Mouse (Mus musculus): ENCODE results near the gene Slc16a3. TPM values are rescaled to one million over a fixed set of nuclear protein-coding genes. Genes with fewer than 3 reads are reported as not detected.

The Slc16a3 gene
- total and polyA plus RNA-seq, 3 experiments, result 4.3 to 15.5 (median 13.1) TPM

- peaks cover 64% of the 10 kb centered on the region for H3K4me1 ChIP-seq (ENCODE audit: insufficient read depth, low read depth, low read length)
Observed at GRCm38 (mm10) chr11:120950281-120951202, 2.3 kb downstream of the Slc16a3 start.

DNA sequence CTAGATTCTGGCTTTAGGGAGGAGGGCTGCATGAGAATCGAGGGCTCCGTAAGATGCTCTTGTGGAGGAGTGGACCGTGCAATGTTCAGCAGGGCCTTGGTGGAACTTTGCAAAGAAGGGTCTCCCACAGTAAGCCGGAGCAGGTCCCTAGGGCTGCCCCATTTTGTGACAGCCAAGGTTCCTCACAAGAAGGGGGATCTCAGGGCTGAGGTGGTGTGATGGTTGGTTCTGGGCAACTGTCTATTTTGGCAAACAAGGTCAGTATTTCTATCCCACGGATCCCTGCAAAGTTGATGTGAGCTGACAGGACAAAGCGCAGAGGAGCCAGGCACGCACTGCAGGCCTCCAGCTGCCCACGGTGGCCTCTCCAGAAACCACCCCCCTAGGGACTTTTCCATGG lies 3.0 kb downstream of the Slc16a3 start:
- H3K27me3 ChIP-seq (ENCODE audit: insufficient read depth, low read length), result peaks cover 33% of the 10 kb centered on the region
- H3K9me3 ChIP-seq (replicated peaks), result 0 out of 2 replicates have a peak, but pooled peaks cover 1% of the 10 kb centered on the region
- TF ChIP-seq GATA2 (IDR thresholded peaks at IDR 0.05; ENCODE audit: borderline replicate concordance, low read depth, low read length) (no peak), GATA1 (IDR thresholded peaks at IDR 0.05; ENCODE audit: borderline replicate concordance, low read length) (no peak), POLR2AphosphoS5 (IDR thresholded peaks at IDR 0.05; ENCODE audit: insufficient replicate concordance, low read depth, low read length) (no peak), CTCF (IDR thresholded peaks at IDR 0.05; ENCODE audit: low read depth, low read length) (no peak), TAL1 (conservative IDR thresholded peaks at IDR 0.05; ENCODE audit: low read depth, low read length) (no peak)
- peaks cover 44% of the 10 kb centered on the region for H3K36me3 ChIP-seq (replicated peaks)
- no peak for DNase-seq (ENCODE audit: low spot score)
- peaks cover 68% of the 10 kb centered on the region for H3K4me1 ChIP-seq (ENCODE audit: insufficient read depth, low read depth, low read length)
- no peak for ATAC-seq (ENCODE audit: extremely low read depth, insufficient number of reproducible peaks, low FRiP score, poor library complexity, severe bottlenecking)
- H3K4me3 ChIP-seq (ENCODE audit: low read depth, low read length), result peak overlapping the region; percentile 70

More at GRCm38 (mm10) chr11:120950281-120951202, 2.3 kb downstream of the Slc16a3 start:
- Histone ChIP-seq H3K4me3 (ENCODE audit: low read depth, low read length) (peak overlapping the region; percentile 70), H3K27me3 (ENCODE audit: insufficient read depth, low read length) (peaks cover 37% of the 10 kb centered on the region), H3K36me3 (replicated peaks) (peaks cover 37% of the 10 kb centered on the region), H3K9me3 (replicated peaks) (0 out of 2 replicates have a peak, but pooled peaks cover 1% of the 10 kb centered on the region)
- ATAC-seq (ENCODE audit: extremely low read depth, insufficient number of reproducible peaks, low FRiP score, poor library complexity, severe bottlenecking) (peak; percentile 73), DNase-seq (ENCODE audit: low spot score) (peak; percentile 75)
- 0 out of 2 replicates have a peak, but pooled peaks have one; percentile 17 for TF ChIP-seq POLR2AphosphoS5 (IDR thresholded peaks at IDR 0.05; ENCODE audit: insufficient replicate concordance, low read depth, low read length)
- no peak for TF ChIP-seq CTCF (IDR thresholded peaks at IDR 0.05; ENCODE audit: low read depth, low read length)

GRCm38 (mm10) chr11:120951731-120952730 lies 3.8 kb downstream of the Slc16a3 start:
- no peak for TF ChIP-seq GATA2 (IDR thresholded peaks at IDR 0.05; ENCODE audit: borderline replicate concordance, low read depth, low read length)
- peaks cover 75% of the 10 kb centered on the region for H3K4me1 ChIP-seq (ENCODE audit: insufficient read depth, low read depth, low read length)
- DNase-seq (ENCODE audit: low spot score) (no peak), ATAC-seq (ENCODE audit: extremely low read depth, insufficient number of reproducible peaks, low FRiP score, poor library complexity, severe bottlenecking) (no peak)
- H3K36me3 ChIP-seq (replicated peaks), result peaks cover 52% of the 10 kb centered on the region
- H3K4me3 ChIP-seq (ENCODE audit: low read depth, low read length), result peak overlapping the region; percentile 70
- peaks cover 26% of the 10 kb centered on the region; the same call in 1 of the 2 replicates for H3K27me3 ChIP-seq (ENCODE audit: insufficient read depth, low read length)
- 0 out of 2 replicates have a peak, but pooled peaks cover 1% of the 10 kb centered on the region for H3K9me3 ChIP-seq (replicated peaks)

- ATAC-seq (ENCODE audit: extremely low read depth, insufficient number of reproducible peaks, low FRiP score, poor library complexity, severe bottlenecking) (no peak), DNase-seq (ENCODE audit: low spot score) (no peak)
- H3K4me3 ChIP-seq (ENCODE audit: low read depth, low read length), result no peak overlapping the region
- peaks cover 80% of the 10 kb centered on the region for H3K36me3 ChIP-seq (replicated peaks)
- no peak for TF ChIP-seq POLR2AphosphoS5 (IDR thresholded peaks at IDR 0.05; ENCODE audit: insufficient replicate concordance, low read depth, low read length)
- no peak for TF ChIP-seq TAL1 (conservative IDR thresholded peaks at IDR 0.05; ENCODE audit: low read depth, low read length)
- TF ChIP-seq GATA1 (IDR thresholded peaks at IDR 0.05; ENCODE audit: borderline replicate concordance, low read length), result no peak
- peaks cover 81% of the 10 kb centered on the region for H3K4me1 ChIP-seq (ENCODE audit: insufficient read depth, low read depth, low read length)
- 0 out of 2 replicates have a peak, but pooled peaks cover 1% of the 10 kb centered on the region for H3K9me3 ChIP-seq (replicated peaks)
- H3K27me3 ChIP-seq (ENCODE audit: insufficient read depth, low read length), result peaks cover 4% of the 10 kb centered on the region; the same call in 1 of the 2 replicates
Observed at GRCm38 (mm10) chr11:120954936-120955335, 6.7 kb downstream of the Slc16a3 start.

GRCm38 (mm10) chr11:120955701-120956100 lies 7.4 kb downstream of the Slc16a3 start:
- ATAC-seq (ENCODE audit: extremely low read depth, insufficient number of reproducible peaks, low FRiP score, poor library complexity, severe bottlenecking), result no peak
- Histone ChIP-seq H3K4me1 (ENCODE audit: insufficient read depth, low read depth, low read length) (peaks cover 79% of the 10 kb centered on the region), H3K27me3 (ENCODE audit: insufficient read depth, low read length) (peaks cover 2% of the 10 kb centered on the region; the same call in 1 of the 2 replicates), H3K4me3 (ENCODE audit: low read depth, low read length) (no peak overlapping the region), H3K36me3 (replicated peaks) (peaks cover 85% of the 10 kb centered on the region), H3K9me3 (replicated peaks) (no peaks in the 10 kb centered on the region)
- no peak for DNase-seq (ENCODE audit: low spot score)
- TF ChIP-seq CTCF (IDR thresholded peaks at IDR 0.05; ENCODE audit: low read depth, low read length), result no peak
- no peak for TF ChIP-seq POLR2AphosphoS5 (IDR thresholded peaks at IDR 0.05; ENCODE audit: insufficient replicate concordance, low read depth, low read length)
- TF ChIP-seq TAL1 (conservative IDR thresholded peaks at IDR 0.05; ENCODE audit: low read depth, low read length), result no peak
- no peak for TF ChIP-seq GATA2 (IDR thresholded peaks at IDR 0.05; ENCODE audit: borderline replicate concordance, low read depth, low read length)
- TF ChIP-seq GATA1 (IDR thresholded peaks at IDR 0.05; ENCODE audit: borderline replicate concordance, low read length), result no peak

DNA sequence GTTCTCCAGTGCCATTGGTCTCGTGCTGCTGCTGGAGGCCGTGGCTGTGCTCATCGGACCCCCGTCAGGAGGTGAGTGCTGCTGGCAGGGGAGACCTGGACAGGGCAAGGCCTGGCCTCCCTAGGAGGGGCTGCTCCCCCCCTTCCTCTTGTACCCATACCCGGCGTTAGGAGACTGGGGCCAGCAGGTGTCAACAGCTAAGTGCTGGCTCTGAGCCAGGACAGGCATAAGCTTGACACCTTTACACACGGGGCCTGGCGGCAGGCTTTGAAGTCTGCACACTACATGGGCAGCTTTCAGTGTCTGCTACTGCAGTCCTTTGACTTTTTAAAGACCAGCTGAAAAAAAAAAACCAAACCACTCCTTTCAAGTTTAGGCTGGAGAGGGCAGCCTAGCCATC lies 8.8 kb downstream of the Slc16a3 start:
- Histone ChIP-seq H3K4me3 (ENCODE audit: low read depth, low read length) (no peak overlapping the region), H3K27me3 (ENCODE audit: insufficient read depth, low read length) (no peaks in the 10 kb centered on the region), H3K36me3 (replicated peaks) (peaks cover 92% of the 10 kb centered on the region), H3K9me3 (replicated peaks) (no peaks in the 10 kb centered on the region), H3K4me1 (ENCODE audit: insufficient read depth, low read depth, low read length) (peaks cover 65% of the 10 kb centered on the region)
- ATAC-seq (ENCODE audit: extremely low read depth, insufficient number of reproducible peaks, low FRiP score, poor library complexity, severe bottlenecking) (no peak), DNase-seq (ENCODE audit: low spot score) (no peak)
- no peak for TF ChIP-seq POLR2AphosphoS5 (IDR thresholded peaks at IDR 0.05; ENCODE audit: insufficient replicate concordance, low read depth, low read length)
- TF ChIP-seq GATA2 (IDR thresholded peaks at IDR 0.05; ENCODE audit: borderline replicate concordance, low read depth, low read length), result no peak
- TF ChIP-seq GATA1 (IDR thresholded peaks at IDR 0.05; ENCODE audit: borderline replicate concordance, low read length), result no peak
- TF ChIP-seq TAL1 (conservative IDR thresholded peaks at IDR 0.05; ENCODE audit: low read depth, low read length), result no peak
- no peak for TF ChIP-seq CTCF (IDR thresholded peaks at IDR 0.05; ENCODE audit: low read depth, low read length)
